Mouse (Mus musculus) Patski (cell line): Measurements from ENCODE around the gene Rab40c. TPM values are rescaled to one million over a fixed set of nuclear protein-coding genes. Genes with fewer than 3 reads are reported as not detected.

Experiments used
- ATAC-seq: fragments of 100-300 bp; one replicate; pipeline ENCODE4 v1.8.0; 2021
- CTCF ChIA-PET: fragments of 350-600 bp; sonication (Branson Sonifier 250); formaldehyde crosslinking; loops from one replicate; lab custom pipeline; 2022; ENCODE audit warnings: inconsistent platforms; lab: Charles Lee
- POLR2A ChIA-PET: fragments of 350-600 bp; sonication (Branson Sonifier 250); formaldehyde crosslinking; loops from one replicate; lab custom pipeline; 2022; ENCODE audit warnings: antibody characterized with exemption, inconsistent platforms; lab: Charles Lee
- DNase-seq: peaks from one replicate; pipeline ENCODE4 v3.0.0-alpha.2; 2011; ENCODE audit warnings: low read depth, low spot score
- H3K27me3 ChIP-seq: fragments of 371-371 bp; one replicate; pipeline ENCODE4 v1.5.1; 2021
- CTCF ChIP-seq: fragments of 100-300 bp; IDR thresholded peaks from one replicate; pipeline ENCODE4 v1.5.1; 2021
- in situ Hi-C: fragments of 300-500 bp; cut with MboI; formaldehyde crosslinking; loops from 3 replicates; pipeline ENCODE4 v1.11.1; 2018; ENCODE audit warnings: low pct_unique_long_range_greater_than_20kb, mixed read lengths
- polyA plus RNA-seq: library from polyadenylated mRNA; unstranded; gene quantifications from one replicate; pipeline ENCODE4 v1.2.3, GENCODE M21; 2021

The Rab40c gene
- polyA plus RNA-seq, 1 experiment from 2014 or later = 20.2 TPM

GRCm38 (mm10) chr17:25883268-25883667 is 36.3 kb downstream of the Rab40c start:
- CTCF ChIA-PET = interaction anchor here (2.4 kb wide), 1 partner anchor 11 kb away, joined by 9 read pairs; no protein-coding TSS in a partner anchor
- H3K27me3 ChIP-seq = no peaks in the 10 kb centered on the region
- POLR2A ChIA-PET = interaction anchor here (1.4 kb wide), 1 partner anchor 101 kb away, joined by 3 read pairs; no protein-coding TSS in a partner anchor
- TF ChIP-seq CTCF = no peak
- no peak for ATAC-seq
- DNase-seq = no peak
- in situ Hi-C loops = no loop called here

DNA sequence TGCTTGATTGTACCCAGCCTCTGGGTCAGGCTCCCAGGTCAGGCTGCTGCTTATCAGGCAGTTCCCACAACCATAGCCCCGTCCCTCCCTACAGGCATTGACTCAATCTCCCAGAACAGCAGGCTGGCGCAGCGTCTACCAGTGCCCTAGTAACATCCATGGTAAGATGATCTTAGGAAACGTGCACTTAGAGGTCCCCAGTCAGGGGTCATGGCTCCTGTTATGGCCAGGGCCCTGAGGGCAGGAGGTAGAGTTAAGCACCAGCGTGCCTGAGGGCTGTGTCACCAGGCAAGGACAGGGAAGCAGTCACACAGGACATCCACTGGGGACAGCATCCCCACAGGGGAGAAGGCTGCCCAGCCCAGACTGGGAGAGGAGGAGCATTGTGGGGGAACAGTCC is 37.2 kb downstream of the Rab40c start:
- DNase-seq (no peak), ATAC-seq (no peak)
- no peaks in the 10 kb centered on the region for H3K27me3 ChIP-seq
- CTCF ChIA-PET = interaction anchor here (2.4 kb wide), 1 partner anchor 12 kb away, joined by 9 read pairs; no protein-coding TSS in a partner anchor
- TF ChIP-seq CTCF = no peak
- POLR2A ChIA-PET = no interaction called here
- in situ Hi-C loops = no loop called here

DNA sequence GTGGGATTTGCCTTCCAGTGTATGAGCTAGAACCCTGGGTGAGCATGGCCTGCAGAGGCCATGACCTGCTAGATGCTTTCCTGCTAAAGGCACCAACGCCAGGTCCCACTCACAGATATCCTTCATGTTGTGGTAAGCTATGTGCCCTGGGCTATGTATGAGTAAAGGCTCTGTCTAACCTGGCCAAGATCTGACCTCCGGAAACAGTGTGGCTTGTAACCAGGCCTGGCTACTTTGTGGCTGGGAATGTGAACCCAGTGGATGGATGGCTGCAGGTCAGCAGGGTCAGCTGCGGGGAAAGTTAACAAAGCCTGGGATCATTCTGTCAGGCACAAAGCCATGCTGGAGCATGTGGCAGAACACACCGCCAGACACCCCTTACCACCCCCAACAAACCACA is 37.8 kb downstream of the Rab40c start:
- ATAC-seq (no peak), DNase-seq (no peak)
- no peaks in the 10 kb centered on the region for H3K27me3 ChIP-seq
- CTCF ChIA-PET = interaction anchor here (0.9 to 1.0 kb wide), 2 partner anchors 36 to 131 kb away, joined by 4 to 5 read pairs; no protein-coding TSS in a partner anchor
- in situ Hi-C loops = no loop called here
- POLR2A ChIA-PET = interaction anchor here (0.7 to 0.8 kb wide), 2 partner anchors 19 to 30 kb away, joined by 3 to 4 read pairs; no protein-coding TSS in a partner anchor
- no peak for TF ChIP-seq CTCF

DNA sequence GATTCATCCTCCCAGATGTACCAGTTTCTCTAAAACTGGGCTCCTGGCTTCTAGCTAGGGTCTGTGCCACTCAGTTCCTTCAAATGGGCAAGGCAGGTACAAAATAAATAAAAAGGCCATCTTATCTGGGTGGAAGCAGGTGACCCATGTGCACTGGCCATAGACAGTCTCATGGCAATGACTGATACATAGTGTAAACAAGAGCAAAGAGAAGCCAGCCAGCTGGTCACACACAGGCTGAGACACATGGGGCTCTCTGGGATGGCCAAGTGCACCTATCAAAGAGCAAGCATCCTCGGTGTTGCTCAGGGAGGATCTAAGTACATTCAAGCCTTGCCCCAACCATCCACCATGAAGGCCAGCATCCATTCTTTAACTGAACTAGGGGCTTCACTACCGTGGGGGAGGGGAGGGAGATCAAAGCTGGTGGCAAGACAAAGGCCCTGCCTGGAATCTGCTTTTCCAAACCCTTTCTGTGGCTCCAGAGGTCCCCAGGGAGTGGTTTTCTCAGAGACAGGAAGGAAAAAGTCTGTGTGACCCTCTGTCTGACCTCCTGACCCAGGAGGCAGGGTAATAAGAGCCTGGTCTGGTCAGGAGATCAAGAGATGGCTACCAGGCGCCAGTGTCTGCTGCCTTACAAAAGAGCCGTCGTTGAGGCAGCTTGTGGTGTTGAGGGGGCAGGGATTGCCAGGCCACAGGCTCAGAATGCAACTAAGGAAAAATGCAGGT is 38.5 kb downstream of the Rab40c start:
- DNase-seq (no peak), ATAC-seq (no peak)
- no peaks in the 10 kb centered on the region for H3K27me3 ChIP-seq
- POLR2A ChIA-PET = interaction anchor here (0.7 to 0.8 kb wide), 2 partner anchors 18 to 30 kb away, joined by 3 to 4 read pairs; no protein-coding TSS in a partner anchor
- in situ Hi-C loops = no loop called here
- CTCF ChIA-PET = interaction anchor here (0.9 to 1.0 kb wide), 2 partner anchors 36 to 131 kb away, joined by 4 to 5 read pairs; no protein-coding TSS in a partner anchor
- TF ChIP-seq CTCF = no peak

GRCm38 (mm10) chr17:25880196-25880910 is 39.2 kb downstream of the Rab40c start, which contains the start of gene Wfikkn1:
TSS of gene Wfikkn1 (minus strand) at chr17:25880858.
- in situ Hi-C loops = no loop called here
- no peak for DNase-seq
- ChIA-PET POLR2A (interaction anchor here (1.4 kb wide), 1 partner anchor 12 kb away, joined by 3 read pairs; the partner anchor contains the start of gene Mcrip2), CTCF (interaction anchor here (1.2 kb wide), 1 partner anchor 45 kb away, joined by 3 read pairs; no protein-coding TSS in a partner anchor)
- ATAC-seq = no peak
- TF ChIP-seq CTCF = no peak
- H3K27me3 ChIP-seq = no peaks in the 10 kb centered on the region

GRCm38 (mm10) chr17:25879750-25880149 is 39.8 kb downstream of the Rab40c start:
- H3K27me3 ChIP-seq = no peaks in the 10 kb centered on the region
- no peak for TF ChIP-seq CTCF
- in situ Hi-C loops = no loop called here
- ChIA-PET POLR2A (interaction anchor here (1.4 kb wide), 1 partner anchor 11 kb away, joined by 3 read pairs; the partner anchor contains the start of gene Mcrip2), CTCF (interaction anchor here (0.7 to 1.2 kb wide), 4 partner anchors 11 to 137 kb away, joined by 3 to 4 read pairs (median 3); partner anchors contain the start of gene Mcrip2)
- ATAC-seq (no peak), DNase-seq (no peak)

GRCm38 (mm10) chr17:25879261-25879660 is 40.3 kb downstream of the Rab40c start:
- no peak for TF ChIP-seq CTCF
- POLR2A ChIA-PET = interaction anchor here (1.4 kb wide), 1 partner anchor 11 kb away, joined by 3 read pairs; the partner anchor contains the start of gene Mcrip2
- no peaks in the 10 kb centered on the region for H3K27me3 ChIP-seq
- ATAC-seq = no peak
- no peak for DNase-seq
- in situ Hi-C loops = no loop called here
- CTCF ChIA-PET = interaction anchor here (0.7 to 1.2 kb wide), 4 partner anchors 11 to 138 kb away, joined by 3 to 4 read pairs (median 3); partner anchors contain the start of gene Mcrip2

DNA sequence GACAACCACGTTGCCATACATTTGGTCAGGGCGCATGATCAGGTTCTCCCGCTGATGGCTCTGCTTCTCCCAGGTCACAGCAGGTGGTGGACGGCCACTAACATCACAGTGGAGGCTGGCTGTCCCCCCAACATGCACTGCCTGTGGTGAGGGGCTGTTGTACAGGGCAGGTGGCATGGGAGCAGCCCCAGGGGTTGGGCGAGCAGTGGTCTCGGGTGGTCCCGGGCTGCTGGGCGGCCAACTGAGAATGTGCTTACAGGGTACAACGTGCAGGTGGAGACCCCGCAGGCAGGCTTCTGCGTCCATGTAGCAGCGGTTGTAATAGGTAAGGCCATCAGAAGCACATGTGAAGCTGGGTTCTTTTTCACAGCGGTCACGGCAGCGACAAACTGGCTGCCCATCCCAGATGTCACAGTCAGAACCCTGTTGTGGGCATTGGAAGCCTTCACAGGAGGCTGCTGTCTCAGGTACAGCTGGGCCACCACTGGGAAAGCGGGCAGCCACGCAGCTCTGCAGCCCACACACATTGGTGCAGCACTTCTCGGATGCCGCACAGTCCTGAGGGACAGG is 40.8 kb downstream of the Rab40c start:
- DNase-seq (no peak), ATAC-seq (no peak)
- in situ Hi-C loops = no loop called here
- POLR2A ChIA-PET = interaction anchor here (1.4 kb wide), 1 partner anchor 10 kb away, joined by 3 read pairs; the partner anchor contains the start of gene Mcrip2
- no peaks in the 10 kb centered on the region for H3K27me3 ChIP-seq
- TF ChIP-seq CTCF = no peak
- CTCF ChIA-PET = interaction anchor here (1.2 kb wide), 2 partner anchors 10 to 139 kb away, joined by 3 to 4 read pairs; partner anchors contain the start of gene Mcrip2

DNA sequence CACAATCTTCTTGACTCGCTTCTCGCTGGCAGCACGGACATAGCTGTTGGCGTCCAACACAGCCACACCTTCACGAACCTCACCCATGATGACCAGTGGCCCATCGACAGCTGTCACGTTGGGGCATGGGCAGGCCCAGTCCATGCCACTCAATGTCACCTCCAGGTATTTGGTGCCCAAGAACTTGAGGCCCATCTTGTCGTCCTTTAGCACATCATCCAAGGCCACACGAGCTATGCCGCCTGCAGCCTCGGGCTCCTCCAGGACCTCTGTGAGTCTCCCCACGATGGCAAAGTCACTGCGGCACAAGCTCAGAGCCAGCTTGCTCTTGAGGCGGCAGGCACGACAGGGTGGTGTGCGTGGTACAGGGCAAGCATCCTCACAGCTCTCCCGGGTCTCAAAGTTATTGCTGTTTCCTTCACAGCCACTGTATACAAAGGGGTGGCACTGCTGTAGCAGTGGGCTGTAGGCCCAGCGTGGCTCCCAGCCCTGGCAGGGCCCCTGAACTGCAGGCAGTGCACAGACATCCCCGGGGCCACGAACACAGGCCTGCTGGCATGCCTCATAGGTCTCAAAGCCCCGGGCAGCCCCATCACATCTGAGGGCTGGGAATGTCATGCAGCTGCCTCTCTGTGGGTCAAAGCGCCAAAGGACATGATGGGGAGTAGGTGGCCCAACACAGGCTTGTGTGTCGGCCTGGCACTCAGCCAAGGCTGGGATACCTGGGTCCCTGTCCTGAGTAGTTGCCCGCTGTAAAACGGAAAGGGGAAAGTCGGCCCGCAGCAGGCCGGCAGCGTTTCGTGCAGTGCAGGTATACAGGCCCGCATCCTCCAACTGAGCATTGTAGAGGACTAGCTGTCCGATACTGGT is 41.6 kb downstream of the Rab40c start:
- ChIA-PET POLR2A (interaction anchor here (1.4 kb wide), 1 partner anchor 10 kb away, joined by 8 read pairs; the partner anchor contains the start of gene Mcrip2), CTCF (no interaction called here)
- ATAC-seq (no peak), DNase-seq (no peak)
- no peaks in the 10 kb centered on the region for H3K27me3 ChIP-seq
- no peak for TF ChIP-seq CTCF
- in situ Hi-C loops = no loop called here
